Mouse (Mus musculus) heart, postnatal 14 days (tissue): ENCODE measurements at regions not wholly inside any gene's neighbourhood (a gene's known extent, or its start where the extent isn't known, plus 50 kb on each side); places are given as distances from the start of the nearest gene placed in this dataset.
A peak's percentile ranks its signal among the peaks of the same experiment; 100 is the strongest.

ENCODE experiments used
- DNase-seq, 2 experiments: peaks; one replicate each; pipeline ENCODE4 v3.0.0; 2021 to 2022
- intact Hi-C: fragments of 180-260 bp; cut with DNase I; formaldehyde crosslinking; loops from one replicate; pipeline ENCODE4 v1.15.1; 2025

DNA sequence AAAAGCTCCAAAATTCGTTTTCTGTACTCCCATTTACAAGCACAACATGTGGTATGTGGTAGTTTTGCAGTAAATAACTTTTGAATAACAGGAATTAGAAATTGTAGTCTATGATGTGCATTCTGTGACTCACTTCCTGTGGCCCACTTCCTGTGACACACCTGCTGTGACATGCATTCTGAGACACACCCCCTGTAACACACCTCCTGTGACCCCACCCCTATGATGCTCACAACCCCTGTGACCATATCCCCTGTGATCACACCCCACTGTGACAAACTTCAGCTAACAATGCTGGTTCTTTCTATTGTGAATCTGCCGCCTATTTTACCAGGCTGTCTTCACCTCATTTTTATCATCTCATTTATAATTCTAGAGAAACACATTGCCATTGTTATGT is 536.9 kb upstream of the Zfp462 start:
- no peak for DNase-seq
- intact Hi-C loops, result no loop called here

DNA sequence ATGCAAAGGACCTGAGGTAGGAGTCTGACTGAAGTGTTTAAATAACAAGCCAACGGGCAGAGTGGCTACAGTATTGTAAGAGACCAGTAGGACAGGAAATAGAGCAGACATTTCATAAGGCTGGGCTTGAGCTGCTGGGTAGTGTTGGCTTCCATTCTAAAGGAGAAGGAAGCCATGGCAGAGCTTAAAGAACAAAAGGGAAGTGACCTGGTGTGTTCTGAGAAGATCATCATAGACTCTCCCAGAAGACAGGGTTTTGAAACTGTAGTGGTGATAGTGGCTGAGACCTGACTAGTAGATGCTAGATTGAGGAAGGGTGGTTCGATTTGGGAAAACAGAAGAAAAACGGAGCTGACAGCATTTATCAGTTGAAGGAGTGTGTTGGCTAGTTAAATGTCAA is 514.1 kb upstream of the Zfp462 start:
- intact Hi-C loops, result no loop called here
- no peak for DNase-seq

DNA sequence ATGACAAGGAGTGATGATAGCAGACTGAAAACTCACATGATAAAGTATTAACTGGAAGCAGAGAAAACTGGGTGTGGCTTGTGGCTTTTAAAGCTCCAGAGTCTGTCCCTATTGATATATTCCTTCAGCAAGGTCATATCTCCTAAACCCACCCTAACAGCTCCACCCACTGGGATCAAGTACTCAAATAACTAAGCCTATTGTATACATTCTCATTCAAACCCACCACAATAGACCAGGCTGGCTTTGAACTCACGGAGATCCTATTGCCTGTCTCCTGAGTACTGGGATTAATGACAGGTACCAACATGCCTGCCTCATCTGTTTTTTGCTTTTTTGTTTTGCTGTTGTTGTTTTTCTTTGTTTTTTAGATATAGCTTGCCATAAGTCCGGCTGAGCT is 484.3 kb upstream of the Zfp462 start:
- intact Hi-C loops, result no loop called here
- no peak for DNase-seq

DNA sequence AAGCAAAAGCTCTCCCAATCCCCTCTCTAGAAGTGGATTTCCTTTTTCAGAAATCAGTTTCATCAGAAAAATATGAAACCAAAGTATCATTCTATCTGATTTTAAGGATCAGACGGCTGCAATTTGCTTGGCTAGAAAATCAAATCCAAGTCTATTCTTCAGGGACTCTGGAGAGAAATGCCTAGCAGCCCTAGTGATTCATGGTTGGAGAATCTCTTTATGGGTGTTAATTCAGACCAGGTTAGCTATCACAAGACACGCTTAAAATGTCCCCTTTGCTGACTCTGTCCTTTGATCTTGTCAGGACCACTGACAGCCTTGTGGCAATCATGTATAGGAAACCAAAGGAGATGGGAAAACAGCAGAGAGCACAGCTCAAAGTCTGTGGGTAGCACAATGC is 475.7 kb upstream of the Zfp462 start:
- no peak for DNase-seq
- intact Hi-C loops, result no loop called here

DNA sequence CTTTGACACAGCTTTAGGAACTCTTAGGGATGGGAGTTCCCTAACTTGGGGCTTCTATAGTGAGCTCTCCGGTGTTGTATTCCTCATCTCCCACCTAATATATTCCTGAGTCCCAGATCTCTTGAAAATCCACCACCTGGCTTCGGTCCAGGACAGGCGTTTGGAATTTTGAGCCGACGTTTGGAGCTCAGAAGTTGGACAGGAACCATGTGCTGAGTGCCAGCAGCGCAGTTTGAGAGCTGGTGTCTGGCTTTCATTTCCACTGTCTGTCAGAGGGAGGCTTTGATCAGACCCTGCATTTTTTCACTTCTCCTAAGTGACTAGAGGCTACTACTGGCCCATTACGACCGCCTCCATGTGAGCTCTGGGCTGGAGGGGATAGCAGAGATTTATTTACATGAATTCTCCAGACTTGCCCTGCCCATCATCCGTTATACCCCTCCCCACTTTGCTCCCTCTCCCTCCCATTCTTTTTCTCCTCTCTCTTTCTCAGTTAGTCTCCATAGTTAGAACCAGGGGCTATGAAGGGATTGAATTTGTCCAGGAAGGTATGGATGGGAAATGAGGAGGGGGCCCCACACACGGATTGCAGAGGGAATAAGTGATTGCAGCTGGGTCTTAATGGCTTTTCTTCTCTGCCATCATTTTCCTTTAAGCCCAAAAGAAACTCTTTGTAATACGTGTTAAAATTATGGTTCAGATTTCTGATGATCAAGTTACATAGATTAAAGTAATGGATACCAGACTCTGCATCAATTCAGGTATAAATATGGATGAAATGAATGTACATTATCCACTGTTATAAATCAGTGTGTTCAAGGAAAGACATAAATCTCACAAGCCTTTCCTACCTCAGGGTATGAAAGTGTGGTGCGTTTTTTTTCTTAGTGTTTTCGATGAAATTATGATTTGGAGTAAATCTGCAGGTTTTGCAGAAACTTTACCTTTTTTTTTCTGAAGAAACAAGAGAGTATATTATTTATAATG is 474.5 kb upstream of the Zfp462 start:
- DNase-seq, result peak; percentile 12 to 62

DNA sequence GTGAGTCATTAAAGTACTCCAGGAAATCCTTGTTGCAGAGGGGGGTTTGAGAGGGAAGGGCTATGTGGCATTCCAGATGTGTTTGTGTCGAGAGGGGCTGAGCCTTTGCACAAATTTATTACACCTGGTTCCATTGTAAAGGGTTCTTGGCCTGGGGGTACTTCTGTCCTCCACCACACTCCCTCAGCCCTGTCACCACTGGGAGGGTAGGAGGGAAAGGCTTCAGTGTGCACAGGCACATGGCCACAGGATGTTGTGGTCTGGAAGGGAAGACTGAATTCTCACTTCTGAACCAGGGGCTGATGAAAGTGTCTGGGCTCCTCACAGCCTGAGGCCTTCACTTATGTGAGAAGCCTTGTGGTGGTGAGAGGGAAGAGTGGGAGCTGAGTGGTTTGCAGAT is 473.8 kb upstream of the Zfp462 start:
- intact Hi-C loops, result no loop called here
- DNase-seq, result no peak

More for the DNA sequence above, 474.5 kb upstream of the Zfp462 start:
- intact Hi-C loops, result no loop called here

DNA sequence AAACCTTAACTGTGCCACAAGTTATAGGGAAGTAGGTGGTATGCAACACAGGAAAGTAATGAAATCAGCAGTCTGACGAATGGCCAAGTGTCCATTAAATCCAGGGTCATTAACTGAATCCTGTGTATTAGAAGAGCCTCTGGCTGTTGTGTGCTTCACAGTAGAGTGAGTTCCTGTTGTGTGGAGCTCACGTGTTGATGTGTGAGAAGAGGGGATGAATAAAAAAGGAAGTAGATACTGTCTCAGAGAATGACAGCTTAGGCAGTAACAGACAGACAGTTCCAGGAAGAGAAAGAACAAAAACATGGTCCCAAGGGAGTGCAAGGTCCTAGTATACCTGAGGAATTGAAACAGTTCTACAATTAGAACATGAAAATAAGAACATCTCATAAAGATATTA is 463.1 kb upstream of the Zfp462 start:
- no peak for DNase-seq

DNA sequence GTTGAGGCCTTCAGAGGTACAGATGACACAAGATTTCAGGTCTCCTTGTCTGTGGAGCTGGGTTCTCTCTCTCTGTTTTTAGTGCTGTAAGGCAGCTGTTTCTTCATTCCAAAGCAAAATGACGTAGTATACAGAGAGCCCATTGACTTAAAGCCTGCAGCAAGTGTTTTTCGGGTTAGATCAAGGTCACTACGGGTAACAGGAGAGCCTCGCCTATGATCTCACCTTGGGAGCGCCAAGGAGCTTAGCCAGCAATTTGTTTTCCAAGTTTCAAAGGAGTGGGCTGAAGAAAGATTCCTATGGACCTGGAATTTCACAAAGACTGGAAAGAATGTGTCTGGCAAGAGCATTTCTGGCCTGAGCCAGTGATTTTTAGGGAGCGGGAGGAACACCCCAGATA is 451.8 kb upstream of the Zfp462 start:
- DNase-seq, result peak in 1 of 2 experiments; percentile 21
- intact Hi-C loops, result no loop called here

More for the DNA sequence above, 463.1 kb upstream of the Zfp462 start:
- intact Hi-C loops, result no loop called here

DNA sequence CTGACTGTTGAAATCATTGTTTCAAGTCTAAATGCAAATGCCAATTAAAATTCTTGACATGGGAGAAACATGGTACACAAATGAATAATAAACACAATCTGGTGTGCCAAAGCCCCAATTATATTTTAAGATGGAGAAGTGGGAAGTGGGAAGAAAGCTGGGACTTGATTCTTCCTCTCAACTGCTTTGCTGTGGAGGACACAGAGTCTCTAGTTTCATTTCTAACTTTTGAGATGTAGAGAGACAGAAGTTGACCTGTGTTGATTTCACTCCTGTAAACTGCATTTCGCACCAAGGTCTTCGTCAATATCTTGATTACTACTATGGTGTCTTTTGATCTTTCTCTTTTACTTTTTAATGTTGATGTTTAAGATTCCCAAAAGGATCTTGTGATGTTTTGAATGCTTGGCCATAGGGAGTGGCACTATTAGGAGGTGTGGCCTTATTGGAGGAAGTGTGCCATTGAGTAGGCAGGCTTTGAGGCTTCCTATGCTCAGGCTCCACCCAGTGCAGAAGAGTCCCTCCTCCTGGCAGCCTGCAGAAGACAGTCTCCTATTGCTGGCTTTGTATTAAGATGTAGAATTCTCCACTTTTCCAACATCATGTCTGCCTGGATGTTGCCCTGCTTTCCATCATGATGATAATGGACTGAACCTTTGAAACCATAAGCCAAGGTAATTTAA is 447.4 kb upstream of the Zfp462 start:
- DNase-seq, result no peak
- intact Hi-C loops, result no loop called here

DNA sequence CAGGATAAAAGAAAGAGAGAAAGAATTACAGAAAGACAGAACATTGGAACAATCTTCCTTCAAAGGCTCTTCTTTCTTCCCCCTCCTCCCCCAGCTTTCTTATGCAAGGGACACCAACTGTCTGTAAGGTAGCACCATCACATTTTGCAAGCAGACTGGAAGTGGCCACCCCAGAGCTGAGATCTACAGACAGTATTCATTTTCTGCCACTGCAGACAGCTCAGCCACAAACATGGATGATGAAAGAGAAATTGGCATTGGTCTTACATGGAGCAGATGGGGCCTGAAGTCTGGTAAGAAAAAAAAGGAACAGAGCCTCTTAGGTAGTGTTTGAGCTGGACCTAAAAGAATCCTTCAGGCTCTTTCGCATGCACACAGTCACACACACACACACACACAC is 428.9 kb upstream of the Zfp462 start:
- intact Hi-C loops, result no loop called here
- no peak for DNase-seq

DNA sequence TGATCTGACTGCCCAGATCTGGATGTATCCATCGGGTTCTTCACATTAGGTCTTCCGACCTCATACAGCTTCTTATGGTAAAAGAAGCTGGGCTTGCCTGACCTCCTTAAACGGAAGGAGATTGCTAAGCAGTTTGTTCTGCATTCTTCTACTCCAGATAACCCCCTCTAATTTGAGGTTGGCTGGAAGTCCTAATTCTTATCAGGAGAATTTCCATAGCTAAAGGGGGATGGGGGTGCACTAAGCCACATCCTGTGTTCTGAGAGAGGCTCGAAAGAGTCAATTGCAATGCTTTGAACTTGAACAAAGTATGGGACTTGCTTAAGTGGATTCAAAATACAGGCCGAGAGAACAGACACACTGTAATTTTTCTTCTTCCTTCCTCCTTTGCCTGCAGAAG is 421.6 kb upstream of the Zfp462 start:
- intact Hi-C loops, result no loop called here
- no peak for DNase-seq

DNA sequence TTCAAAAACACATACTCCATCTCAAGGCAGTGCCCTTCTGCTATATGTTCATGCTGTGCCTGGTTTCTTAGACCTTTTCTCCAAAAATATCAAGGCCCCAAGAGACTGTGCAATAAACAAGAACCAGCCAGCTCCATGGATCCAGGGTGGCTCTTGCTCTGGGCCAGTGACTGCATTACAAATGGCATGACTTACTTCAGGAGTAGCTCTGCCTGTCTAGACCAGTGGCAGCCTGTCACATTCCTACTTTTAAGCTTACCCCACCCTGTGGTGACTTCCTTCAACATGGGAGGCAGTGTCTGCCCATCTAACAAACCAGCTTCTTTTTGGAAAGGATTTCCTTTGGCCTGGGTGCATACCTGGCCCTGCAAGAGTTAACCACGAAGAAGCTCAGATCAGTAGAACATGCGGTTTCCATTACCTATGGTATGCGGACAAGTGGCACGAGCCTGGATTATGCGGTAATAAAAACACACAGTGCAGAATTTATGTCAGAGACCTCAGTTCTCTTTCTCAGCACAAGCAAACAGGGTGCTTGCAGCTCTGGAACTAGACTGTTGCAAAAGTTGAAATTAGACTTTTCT is 418.8 kb upstream of the Zfp462 start:
- no peak for DNase-seq
- intact Hi-C loops, result no loop called here

DNA sequence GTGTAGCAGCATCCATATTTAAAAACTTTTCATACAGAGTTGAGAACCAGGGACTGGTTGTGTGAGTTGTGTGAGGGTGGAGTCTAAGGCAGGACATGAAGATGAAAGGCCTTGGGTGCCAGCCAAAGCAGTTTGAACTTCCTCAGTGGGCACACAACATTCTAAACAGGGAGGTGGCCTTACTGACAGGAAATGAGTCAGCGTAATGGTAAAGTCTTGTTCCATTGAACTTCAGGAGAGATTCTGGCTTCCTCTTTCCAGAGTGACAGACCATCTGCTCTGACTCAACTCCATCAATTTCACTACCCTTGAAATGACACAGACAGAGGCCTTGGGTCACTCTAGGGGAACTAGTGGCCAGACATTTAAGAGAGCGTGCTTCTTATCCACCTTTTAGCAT is 417.2 kb upstream of the Zfp462 start:
- DNase-seq, result peak; percentile 23 to 32
- intact Hi-C loops, result no loop called here

DNA sequence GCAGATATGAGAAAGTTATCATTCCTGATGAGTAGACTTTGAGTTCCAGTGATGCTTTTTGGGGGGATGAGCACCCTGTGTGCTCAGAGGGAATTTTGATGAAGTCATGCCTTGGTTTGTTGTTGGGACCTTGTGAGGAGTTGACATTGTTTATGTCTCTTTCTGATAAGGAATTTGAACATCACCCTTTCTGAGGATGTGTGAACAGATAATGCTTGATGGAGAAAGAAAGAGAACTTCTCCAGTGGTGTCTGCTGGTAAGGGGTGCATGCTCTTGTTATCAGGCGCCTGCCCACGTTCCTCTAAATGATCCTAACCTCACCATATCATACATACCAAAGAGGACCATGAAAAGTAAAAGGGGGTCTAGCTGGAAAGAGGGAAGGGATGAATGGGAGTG is 413.1 kb upstream of the Zfp462 start:
- DNase-seq, result no peak
- intact Hi-C loops, result no loop called here

DNA sequence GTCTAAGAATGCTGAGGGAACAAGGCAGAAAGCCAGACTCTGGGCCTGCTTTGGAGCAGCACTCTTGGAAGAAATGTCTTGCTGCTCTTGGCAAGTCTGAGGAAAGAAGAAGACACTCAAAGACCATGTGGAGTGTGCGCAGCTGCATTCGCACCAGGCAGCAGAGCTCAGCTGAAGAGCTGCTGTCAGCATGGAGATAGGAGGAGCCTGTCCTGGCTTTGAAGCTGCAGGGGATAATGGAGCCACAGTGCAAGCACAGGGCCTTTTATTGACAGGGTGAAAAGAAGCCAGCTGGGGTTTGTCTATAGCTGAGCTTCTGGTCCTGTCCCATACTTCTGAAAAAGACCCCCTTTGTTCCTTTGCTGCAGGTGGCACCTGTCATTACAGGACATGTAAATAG is 411.0 kb upstream of the Zfp462 start:
- DNase-seq, result peak in 1 of 2 experiments; percentile 5
- intact Hi-C loops, result no loop called here

DNA sequence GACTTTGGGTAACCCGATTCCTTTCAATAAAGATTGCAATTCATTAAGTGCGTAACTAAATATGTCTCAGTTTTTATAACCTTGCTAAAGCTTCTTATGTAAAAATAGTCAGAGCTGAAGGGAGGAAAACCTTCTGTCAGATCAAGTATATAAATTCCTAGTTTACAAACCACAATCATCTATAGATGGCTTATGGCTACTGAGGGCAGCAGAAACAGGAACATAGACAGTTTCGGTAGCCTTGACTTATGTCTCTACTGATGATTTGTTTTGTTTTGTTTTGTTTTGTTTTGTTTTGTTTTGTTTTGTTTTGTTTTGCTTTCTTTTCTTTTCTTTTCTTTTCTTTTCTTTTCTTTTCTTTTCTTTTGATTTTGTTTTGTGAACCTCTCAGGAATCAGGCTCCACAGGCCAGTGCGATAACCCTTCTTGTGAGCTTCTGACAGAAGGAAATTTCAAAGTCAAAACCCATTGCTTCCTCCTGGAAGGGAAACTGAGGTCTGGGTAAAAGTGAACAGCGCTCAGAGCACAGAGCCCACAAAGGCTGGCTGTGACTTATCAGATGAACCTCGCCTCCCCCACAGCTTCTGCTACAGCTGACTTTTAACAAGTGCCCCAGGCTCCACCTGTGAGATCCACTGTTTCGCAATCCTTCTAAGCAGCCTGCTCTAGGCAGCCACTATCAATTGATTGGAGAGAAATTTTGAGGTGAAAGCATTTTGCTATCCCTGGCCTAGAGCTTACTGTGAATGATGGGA is 391.8 kb upstream of the Zfp462 start:
- no peak for DNase-seq
- intact Hi-C loops, result no loop called here

DNA sequence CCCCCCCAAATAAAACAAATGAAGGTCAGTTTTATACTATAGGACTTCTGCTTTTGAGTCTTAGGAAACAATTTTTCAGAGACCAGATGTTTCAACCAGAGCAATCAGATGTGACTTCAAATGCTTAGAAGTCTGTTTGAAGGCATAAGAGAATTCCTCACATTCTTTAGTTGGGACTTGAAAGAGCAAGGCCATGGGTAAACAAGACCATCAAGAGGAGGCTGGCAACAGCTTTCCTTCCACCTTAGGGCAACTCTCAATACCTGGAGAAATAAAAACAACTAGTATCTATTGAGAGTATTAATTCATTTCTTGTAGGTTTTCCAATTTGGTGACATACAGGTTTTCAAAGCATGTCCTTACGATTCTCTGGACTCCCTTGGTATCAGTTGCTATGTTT is 381.8 kb upstream of the Zfp462 start:
- intact Hi-C loops, result no loop called here
- no peak for DNase-seq

DNA sequence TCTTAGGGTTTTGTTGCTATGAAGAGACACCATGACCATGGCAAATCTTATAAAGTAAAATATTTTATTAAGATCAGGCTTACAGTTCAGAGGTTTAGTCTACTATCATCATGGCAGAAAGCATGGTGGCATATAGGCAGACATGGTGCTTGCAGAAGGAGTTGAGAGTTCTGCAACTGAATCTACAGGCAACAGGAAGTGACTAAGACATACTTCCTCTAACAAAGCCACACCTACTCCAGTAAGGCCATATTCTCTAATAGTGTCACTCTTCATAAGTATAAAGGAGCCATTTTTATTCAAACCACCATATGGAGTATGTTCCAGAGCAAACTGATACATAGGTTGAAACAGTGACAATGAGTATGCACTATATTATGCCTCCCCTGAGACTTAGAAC is 371.7 kb upstream of the Zfp462 start:
- no peak for DNase-seq
- intact Hi-C loops, result no loop called here

DNA sequence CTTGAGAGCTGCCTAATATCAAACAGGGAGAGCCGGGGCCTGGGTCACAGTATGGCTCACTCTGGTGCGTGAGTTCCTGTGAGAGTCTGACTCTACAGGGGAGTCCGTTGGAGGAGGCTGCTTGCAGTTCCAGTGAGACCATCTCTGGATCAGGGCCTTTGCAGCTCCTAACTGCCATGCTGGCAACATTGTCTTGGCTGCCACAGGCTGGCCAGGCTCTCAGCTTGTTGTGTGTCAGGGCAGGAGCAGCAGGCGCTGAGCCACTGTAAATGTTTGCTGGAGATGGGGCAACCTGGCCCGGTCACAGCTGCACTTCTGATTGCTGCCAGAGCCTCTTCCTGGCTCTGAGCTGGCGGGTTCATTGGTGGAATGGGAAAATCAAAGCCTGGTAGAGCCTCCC is 357.7 kb upstream of the Zfp462 start:
- no peak for DNase-seq
- intact Hi-C loops, result no loop called here

DNA sequence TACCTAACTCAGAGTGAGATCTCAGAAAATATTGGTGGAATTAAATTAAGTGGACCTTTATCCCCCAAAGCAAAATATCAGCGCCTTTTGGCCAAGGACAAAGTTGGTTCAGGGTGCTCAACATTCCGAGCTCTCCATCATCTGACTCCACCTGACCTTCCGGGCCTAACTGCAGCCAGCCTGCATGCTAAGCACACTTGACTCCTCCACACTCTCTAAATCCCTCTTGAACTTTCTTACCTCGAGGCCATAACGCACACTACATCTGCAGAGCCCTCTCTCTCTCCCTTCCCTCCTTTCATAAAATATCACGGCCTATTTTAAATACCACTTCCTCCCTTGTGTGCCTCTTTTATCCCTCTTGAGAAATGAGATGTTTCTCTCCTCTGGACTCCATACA is 356.1 kb upstream of the Zfp462 start:
- DNase-seq, result no peak
- intact Hi-C loops, result no loop called here
